Mouse (Mus musculus): ENCODE results near the gene Tsnax.
A peak's percentile ranks its signal among the peaks of the same experiment; 100 is the strongest.

Tsnax gene

GRCm38 (mm10) chr8:125043394-125043793 is 30.6 kb downstream of the Tsnax start:
- DNase-seq (ENCODE audit: low read depth, low spot score): no peak

GRCm38 (mm10) chr8:125043935-125044334 is 31.1 kb downstream of the Tsnax start:
- DNase-seq (ENCODE audit: low read depth, low spot score): no peak

- DNase-seq (ENCODE audit: low read depth, low spot score): peak; percentile 43
Observed at GRCm38 (mm10) chr8:125045760-125046159, 33.0 kb downstream of the Tsnax start.

- no peak for DNase-seq (ENCODE audit: low read depth, low spot score)
Observed at GRCm38 (mm10) chr8:125049051-125049750, 36.4 kb downstream of the Tsnax start.

GRCm38 (mm10) chr8:125049826-125050225 is 37.0 kb downstream of the Tsnax start:
- DNase-seq (ENCODE audit: low read depth, low spot score): no peak

- DNase-seq (ENCODE audit: low read depth, low spot score): peak; percentile 63
Observed at GRCm38 (mm10) chr8:125052026-125052425, 39.2 kb downstream of the Tsnax start.

- no peak for DNase-seq (ENCODE audit: low read depth, low spot score)
Observed at GRCm38 (mm10) chr8:125053505-125054435, 41.0 kb downstream of the Tsnax start, which contains the start of gene Disc1. TSS of gene Disc1 (plus strand) at chr8:125054195.

GRCm38 (mm10) chr8:125054436-125054810 is 41.6 kb downstream of the Tsnax start:
- no peak for DNase-seq (ENCODE audit: low read depth, low spot score)

- no peak for DNase-seq (ENCODE audit: low read depth, low spot score)
Observed at GRCm38 (mm10) chr8:125060904-125061303, 48.1 kb downstream of the Tsnax start.

- DNase-seq (ENCODE audit: low read depth, low spot score): no peak
Observed at GRCm38 (mm10) chr8:125065596-125065995, 52.8 kb downstream of the Tsnax start.

GRCm38 (mm10) chr8:125066913-125067595 is 54.3 kb downstream of the Tsnax start:
- DNase-seq (ENCODE audit: low read depth, low spot score): peak; percentile 63

GRCm38 (mm10) chr8:125067596-125067960 is 54.8 kb downstream of the Tsnax start:
- DNase-seq (ENCODE audit: low read depth, low spot score): no peak

GRCm38 (mm10) chr8:125068146-125068905 is 55.5 kb downstream of the Tsnax start:
- DNase-seq (ENCODE audit: low read depth, low spot score): peak; percentile 6

- no peak for DNase-seq (ENCODE audit: low read depth, low spot score)
Observed at GRCm38 (mm10) chr8:125069304-125069703, 56.5 kb downstream of the Tsnax start.

- DNase-seq (ENCODE audit: low read depth, low spot score): no peak
Observed at GRCm38 (mm10) chr8:125069733-125070132, 56.9 kb downstream of the Tsnax start.

- no peak for DNase-seq (ENCODE audit: low read depth, low spot score)
Observed at GRCm38 (mm10) chr8:125074141-125074540, 61.3 kb downstream of the Tsnax start.

GRCm38 (mm10) chr8:125074581-125074980 is 61.8 kb downstream of the Tsnax start:
- DNase-seq (ENCODE audit: low read depth, low spot score): no peak

- DNase-seq (ENCODE audit: low read depth, low spot score): no peak
Observed at GRCm38 (mm10) chr8:125075389-125075788, 62.6 kb downstream of the Tsnax start.

GRCm38 (mm10) chr8:125077326-125077725 is 64.5 kb downstream of the Tsnax start:
- no peak for DNase-seq (ENCODE audit: low read depth, low spot score)

GRCm38 (mm10) chr8:125078771-125079384 is 66.1 kb downstream of the Tsnax start:
- no peak for DNase-seq (ENCODE audit: low read depth, low spot score)

Measured in 3T3-L1 (cell line).